Mouse (Mus musculus) heart, postnatal 0 days (tissue): ENCODE measurements at regions not wholly inside any gene's neighbourhood (a gene's known extent, or its start where the extent isn't known, plus 50 kb on each side); places are given as distances from the start of the nearest gene placed in this dataset.

Experiments
- ATAC-seq: fragments of 200-750 bp; cut with Nextera tagmentation; 2 replicates; pipeline ENCODE4 v1.8.0; 2017; ENCODE audit warnings: low read depth, moderate number of reproducible peaks, moderate library complexity; ENCODE audit not compliant: insufficient read depth
- DNase-seq: peaks from one replicate; pipeline ENCODE4 v3.0.0-alpha.2; 2016; ENCODE audit warnings: low spot score
- H3K27ac ChIP-seq: fragments of 300-500 bp; sonication (generic); 2 replicates; pipeline ENCODE4 v1.5.1; 2014; ENCODE audit warnings: low read depth, mild to moderate bottlenecking
- H3K27me3 ChIP-seq: fragments of 300-500 bp; sonication (generic); 2 replicates; pipeline ENCODE4 v1.6.1; 2014; ENCODE audit warnings: low read length, mixed read lengths; ENCODE audit not compliant: control insufficient read depth, insufficient read depth
- H3K36me3 ChIP-seq: fragments of 300-500 bp; sonication (generic); replicated peaks from 2 replicates; pipeline ENCODE4 v1.6.1; 2014; ENCODE audit warnings: low read length, mixed read lengths; ENCODE audit not compliant: control insufficient read depth, insufficient read depth
- H3K4me1 ChIP-seq: fragments of 300-500 bp; sonication (generic); 2 replicates; pipeline ENCODE4 v1.6.1; 2014; ENCODE audit warnings: antibody characterized with exemption; ENCODE audit not compliant: control insufficient read depth, insufficient read depth
- H3K4me2 ChIP-seq: fragments of 300-500 bp; sonication (generic); 2 replicates; pipeline ENCODE4 v1.6.1; 2014; ENCODE audit warnings: low read depth, mild to moderate bottlenecking, low read length, moderate library complexity
- H3K4me3 ChIP-seq: fragments of 300-500 bp; sonication (generic); 2 replicates; pipeline ENCODE4 v1.5.1; 2014; ENCODE audit warnings: low read depth, low read length
- H3K9ac ChIP-seq: fragments of 300-500 bp; sonication (generic); replicated peaks from 2 replicates; pipeline ENCODE4 v1.6.1; 2014; ENCODE audit warnings: low read depth, low read length, mixed read lengths
- H3K9me3 ChIP-seq: fragments of 300-500 bp; sonication (generic); replicated peaks from 2 replicates; pipeline ENCODE4 v1.6.1; 2016; ENCODE audit warnings: low read length; ENCODE audit not compliant: control insufficient read depth
- CTCF ChIP-seq: IDR thresholded peaks from 2 replicates; pipeline ENCODE4 v1.5.1; 2016; ENCODE audit warnings: antibody characterized with exemption, control low read depth, low read depth
- EP300 ChIP-seq: IDR thresholded peaks from 2 replicates; pipeline ENCODE4 v1.6.1; 2016; ENCODE audit warnings: antibody characterized with exemption, low read depth
- WGBS: fragments of 180-500 bp; shearing (Covaris S2); extraction: QIAGEN DNeasy Blood & Tissue Kit; methylation state at CpG from one replicate; pipeline ENCODE4 v1.1.7; 2014; 5-methylcytosine and 5-hydroxymethylcytosine counted together

GRCm38 (mm10) chr9:103813791-103814190 is 52.2 kb upstream of the Tmem108 start:
- H3K36me3 ChIP-seq: no peaks in the 10 kb centered on the region
- DNase-seq (no peak), ATAC-seq (no peak)
- 83% methylated on average over 9 of the region's 9 CpGs for WGBS
- H3K4me1 ChIP-seq: no peaks in the 10 kb centered on the region
- no peak overlapping the region for H3K27ac ChIP-seq
- TF ChIP-seq CTCF (no peak), EP300 (no peak)
- no peak overlapping the region for H3K9ac ChIP-seq
- H3K4me3 ChIP-seq: no peak overlapping the region
- 0 out of 2 replicates have a peak, but pooled peaks cover 2% of the 10 kb centered on the region for H3K9me3 ChIP-seq
- no peak overlapping the region for H3K4me2 ChIP-seq
- H3K27me3 ChIP-seq: no peaks in the 10 kb centered on the region

- Histone ChIP-seq H3K27ac (no peak overlapping the region), H3K27me3 (no peaks in the 10 kb centered on the region), H3K4me3 (no peak overlapping the region), H3K9ac (no peak overlapping the region), H3K36me3 (no peaks in the 10 kb centered on the region), H3K9me3 (no peaks in the 10 kb centered on the region), H3K4me1 (no peaks in the 10 kb centered on the region), H3K4me2 (no peak overlapping the region)
- ATAC-seq (no peak), DNase-seq (no peak)
- WGBS: 68% methylated on average over 2 of the region's 2 CpGs
- TF ChIP-seq CTCF (no peak), EP300 (no peak)
Measured at GRCm38 (mm10) chr9:103818998-103819397, 57.4 kb upstream of the Tmem108 start.

- H3K4me2 ChIP-seq: no peak overlapping the region
- ATAC-seq (no peak), DNase-seq (no peak)
- WGBS: 70% methylated on average over 3 of the region's 3 CpGs
- H3K36me3 ChIP-seq: no peaks in the 10 kb centered on the region
- H3K4me1 ChIP-seq: no peaks in the 10 kb centered on the region
- H3K4me3 ChIP-seq: no peak overlapping the region
- H3K9me3 ChIP-seq: no peaks in the 10 kb centered on the region
- TF ChIP-seq CTCF (no peak), EP300 (no peak)
- no peaks in the 10 kb centered on the region for H3K27me3 ChIP-seq
- H3K9ac ChIP-seq: no peak overlapping the region
- no peak overlapping the region for H3K27ac ChIP-seq
Measured at GRCm38 (mm10) chr9:103821632-103822031, 60.0 kb upstream of the Tmem108 start.

- ATAC-seq: no peak
- no peaks in the 10 kb centered on the region for H3K9me3 ChIP-seq
- TF ChIP-seq EP300 (no peak), CTCF (no peak)
- H3K4me1 ChIP-seq: no peaks in the 10 kb centered on the region
- H3K36me3 ChIP-seq: no peaks in the 10 kb centered on the region
- H3K27me3 ChIP-seq: no peaks in the 10 kb centered on the region
- no peak overlapping the region for H3K9ac ChIP-seq
- no peak overlapping the region for H3K27ac ChIP-seq
- 61% methylated on average over 3 of the region's 3 CpGs for WGBS
- no peak for DNase-seq
- no peak overlapping the region for H3K4me3 ChIP-seq
- no peak overlapping the region for H3K4me2 ChIP-seq
Measured at GRCm38 (mm10) chr9:103823491-103823890, 61.9 kb upstream of the Tmem108 start.

- H3K9ac ChIP-seq: no peak overlapping the region
- H3K4me3 ChIP-seq: no peak overlapping the region
- H3K36me3 ChIP-seq: no peaks in the 10 kb centered on the region
- no peaks in the 10 kb centered on the region for H3K9me3 ChIP-seq
- no peak overlapping the region for H3K4me2 ChIP-seq
- no peaks in the 10 kb centered on the region for H3K4me1 ChIP-seq
- no peak for DNase-seq
- H3K27me3 ChIP-seq: no peaks in the 10 kb centered on the region
- no peak for TF ChIP-seq CTCF
- no peak for TF ChIP-seq EP300
- ATAC-seq: no peak
- no peak overlapping the region for H3K27ac ChIP-seq
- WGBS: 71% methylated on average over 3 of the region's 3 CpGs
Measured at GRCm38 (mm10) chr9:103841199-103841598, 79.6 kb upstream of the Tmem108 start.

GRCm38 (mm10) chr9:103843836-103844235 is 82.2 kb upstream of the Tmem108 start:
- H3K9me3 ChIP-seq: no peaks in the 10 kb centered on the region
- DNase-seq: no peak
- no peaks in the 10 kb centered on the region for H3K36me3 ChIP-seq
- no peak overlapping the region for H3K4me2 ChIP-seq
- no peak overlapping the region for H3K4me3 ChIP-seq
- no peak overlapping the region for H3K9ac ChIP-seq
- no peak overlapping the region for H3K27ac ChIP-seq
- H3K27me3 ChIP-seq: no peaks in the 10 kb centered on the region
- H3K4me1 ChIP-seq: no peaks in the 10 kb centered on the region
- ATAC-seq: no peak
- 61% methylated on average over 8 of the region's 8 CpGs for WGBS
- TF ChIP-seq EP300: no peak
- no peak for TF ChIP-seq CTCF
